15 mouse cellular contexts compared by ENCODE assay signal in the genomic region with DNA sequence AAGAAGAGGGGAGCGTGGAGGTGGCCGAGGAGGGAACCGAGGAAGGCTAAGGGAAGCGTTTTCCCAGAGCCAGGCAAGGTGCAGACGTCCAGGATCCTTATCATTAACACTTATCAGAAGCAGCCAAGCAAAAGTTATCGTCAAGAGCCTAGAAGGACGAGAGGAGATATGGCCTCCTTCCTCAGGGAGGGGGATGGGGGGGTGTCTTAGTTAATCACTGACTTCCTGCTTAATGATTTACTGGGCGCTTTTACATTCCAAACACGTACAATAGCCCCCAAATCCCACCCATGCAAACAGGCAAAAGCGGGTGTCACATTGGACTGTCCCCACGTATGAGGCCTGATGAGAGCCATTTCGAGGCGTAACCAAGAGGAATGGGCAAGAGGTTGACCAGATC. TPM values are rescaled to one million over a fixed set of nuclear protein-coding genes. Genes with fewer than 3 reads are reported as not detected.
"Had no signal": no experiment of that assay in that cellular context is flagged by ENCODE, and none has a peak within 500 bp of the region (broad histone marks: within the 10 kb centered on the region; RNA-seq: fewer than 3 reads in every experiment).

No protein-coding gene starts in this region.

- H3K36me3 ChIP-seq: limb, embryonic 13.5 days; liver, embryonic 12.5 days; midbrain, embryonic 15.5 days; neural tube, embryonic 12.5 days had no signal

- H3K4me2 ChIP-seq: limb, embryonic 13.5 days; liver, embryonic 12.5 days; lung, embryonic 14.5 days; midbrain, embryonic 11.5 days; midbrain, embryonic 15.5 days; neural tube, embryonic 12.5 days had no signal

- H3K27me3 ChIP-seq: limb, embryonic 13.5 days; midbrain, embryonic 15.5 days; neural tube, embryonic 12.5 days had no signal

- DNase-seq: kidney, adult 8-10 months; left cerebral cortex, postnatal 4 days; lung, embryonic 14.5 days; lung, postnatal 10 days; thymus, adult 2 months; thymus, postnatal 25 days had no signal

- H3K27ac ChIP-seq: limb, embryonic 13.5 days; liver, embryonic 12.5 days; macrophage; midbrain, embryonic 15.5 days; neural tube, embryonic 12.5 days had no signal

- ATAC-seq: hindbrain, embryonic 16.5 days; inflammation-experienced regulatory T-cells, adult 6 months; liver, embryonic 12.5 days; midbrain, embryonic 15.5 days had no signal

- H3K9me3 ChIP-seq: limb, embryonic 13.5 days; liver, embryonic 12.5 days; midbrain, embryonic 15.5 days; neural tube, embryonic 12.5 days had no signal

- H3K9ac ChIP-seq: limb, embryonic 13.5 days; liver, embryonic 12.5 days; lung, embryonic 14.5 days; midbrain, embryonic 15.5 days; neural tube, embryonic 12.5 days had no signal

- H3K4me3 ChIP-seq: limb, embryonic 13.5 days; liver, embryonic 12.5 days; megakaryocyte, embryonic 14.5 days; midbrain, embryonic 15.5 days; neural tube, embryonic 12.5 days had no signal

RNA-seq across cellular contexts. Expression of gene Tcp11, which starts 2.4 kb away (rescaled TPM):
- polyA plus RNA-seq: macrophage had no signal

RNA-seq across cellular contexts. Expression of gene Scube3, which starts 59.1 kb away (rescaled TPM):
- polyA plus RNA-seq: inflammation-experienced regulatory T-cells, adult 6 months had no signal
